Mouse (Mus musculus): ENCODE measurements around the gene Fam187b.
"Not testable (repeated sequence)": the region's sequence is repeated elsewhere in the genome, so short reads cannot be mapped to it uniquely, and the experiment has no call there.

DNA sequence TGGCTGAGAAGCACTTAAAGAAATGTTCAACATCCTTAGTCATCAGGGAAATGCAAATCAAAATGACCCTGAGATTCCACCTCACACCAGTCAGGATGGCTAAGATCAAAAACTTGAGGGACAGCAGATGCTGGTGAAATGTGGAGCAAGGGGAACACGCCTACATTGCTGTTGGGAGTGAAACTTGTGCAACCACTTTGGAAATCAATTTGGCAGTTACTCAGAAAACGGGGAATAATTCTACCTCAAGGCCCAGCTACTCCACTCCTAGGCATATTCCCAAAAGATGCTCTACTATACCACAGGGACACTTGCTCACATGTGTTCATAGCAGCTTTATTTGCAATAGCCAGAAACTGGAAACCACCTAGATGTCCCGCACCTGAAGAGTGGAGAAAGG lies 23.7 kb upstream of the Fam187b start:
- TF ChIP-seq POLR2A (IDR thresholded peaks at IDR 0.05; ENCODE audit: control insufficient read depth, extremely low read depth, insufficient read depth, low read length, poor library complexity); CTCF (IDR thresholded peaks at IDR 0.05; ENCODE audit: borderline replicate concordance, control insufficient read depth, extremely low read depth, insufficient read depth, low read length, poor library complexity): not testable (repeated sequence)
